19 mouse cellular contexts compared by ENCODE assay signal in the genomic region with DNA sequence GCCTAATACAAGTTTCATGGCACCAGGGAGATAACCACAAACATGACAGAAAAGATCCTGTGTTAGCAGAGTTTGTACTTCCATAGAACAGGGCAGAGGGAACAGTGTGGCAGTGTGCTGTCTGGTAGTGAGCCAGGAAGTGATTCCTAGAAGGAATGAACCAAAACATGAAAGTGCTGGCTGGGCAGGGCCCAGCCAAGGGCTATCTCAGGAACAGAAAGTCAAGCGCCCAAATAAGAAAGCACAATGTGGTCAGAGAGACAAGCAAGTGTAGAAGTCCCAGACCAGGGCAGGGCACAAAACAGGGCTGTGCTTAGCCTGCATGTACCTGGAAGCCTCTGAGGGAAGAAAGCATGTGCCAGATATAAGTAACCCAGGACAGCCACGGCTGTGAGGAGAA. TPM values are rescaled to one million over a fixed set of nuclear protein-coding genes. Genes with fewer than 3 reads are reported as not detected.
DNase-seq lines count a peak whose midpoint lies in the region; ATAC-seq and TF ChIP-seq lines count a peak whose summit lies in the region.
"Had no signal": no experiment of that assay in that cellular context is flagged by ENCODE, and none has a peak within 500 bp of the region (broad histone marks: within the 10 kb centered on the region; RNA-seq: fewer than 3 reads in every experiment).

No protein-coding gene starts in this region.

- H3K27me3 ChIP-seq in stomach, embryonic 16.5 days (ENCODE audit: control insufficient read depth, insufficient read depth, low read length): no peaks in the 10 kb centered on the region
- no peaks in the 10 kb centered on the region for H3K27me3 ChIP-seq in stomach, postnatal 0 days (ENCODE audit: control insufficient read depth, insufficient read depth, low read length)
- no peaks in the 10 kb centered on the region for H3K27me3 ChIP-seq in kidney, embryonic 15.5 days
- H3K27me3 ChIP-seq in midbrain, embryonic 14.5 days (ENCODE audit: control insufficient read depth, insufficient read depth, low read length): no peaks in the 10 kb centered on the region
- H3K27me3 ChIP-seq: forebrain, embryonic 13.5 days; heart, embryonic 12.5 days had no signal

- H3K27ac ChIP-seq in stomach, embryonic 16.5 days (ENCODE audit: low read length): peak overlapping the region; percentile 19; the same call in 1 of the 2 replicates
- no peak overlapping the region for H3K27ac ChIP-seq in stomach, postnatal 0 days (replicated peaks)
- H3K27ac ChIP-seq in kidney, embryonic 15.5 days: no peak overlapping the region
- H3K27ac ChIP-seq in midbrain, embryonic 14.5 days (replicated peaks; ENCODE audit: low read depth, low read length): no peak overlapping the region
- H3K27ac ChIP-seq: embryonic facial prominence, embryonic 10.5 days; forebrain, embryonic 13.5 days had no signal

- DNase-seq in adrenal gland, postnatal 14 days: peak; percentile 11
- DNase-seq in adrenal gland, postnatal 10 days: no peak
- no peak for DNase-seq in stomach, postnatal 0 days (ENCODE audit: low spot score)
- no peak for DNase-seq in midbrain, embryonic 14.5 days
- DNase-seq in gastrocnemius, postnatal 10 days: no peak
- no peak for DNase-seq in left cerebral cortex, adult 18-20 months (ENCODE audit: low spot score in 2 of 2)
- DNase-seq: adrenal gland, postnatal 36 days; B cell, adult 2 months; cerebellum, adult 2 months; cerebellum, postnatal 10 days; forebrain, postnatal 0 days; gastrocnemius, postnatal 25 days had no signal

- no peak for TF ChIP-seq EP300 in stomach, postnatal 0 days (optimal IDR thresholded peaks at IDR 0.05)

- no peak overlapping the region for H3K4me3 ChIP-seq in stomach, embryonic 16.5 days (replicated peaks; ENCODE audit: low read length)
- no peak overlapping the region for H3K4me3 ChIP-seq in stomach, postnatal 0 days (ENCODE audit: low read depth, low read length)
- no peak overlapping the region for H3K4me3 ChIP-seq in kidney, embryonic 15.5 days (replicated peaks)
- H3K4me3 ChIP-seq in midbrain, embryonic 14.5 days (replicated peaks; ENCODE audit: low read depth, low read length): no peak overlapping the region
- H3K4me3 ChIP-seq: embryonic facial prominence, embryonic 10.5 days; forebrain, embryonic 13.5 days; heart, embryonic 12.5 days had no signal

- no peaks in the 10 kb centered on the region for H3K9me3 ChIP-seq in stomach, embryonic 16.5 days (replicated peaks; ENCODE audit: control insufficient read depth, low read length)
- no peaks in the 10 kb centered on the region for H3K9me3 ChIP-seq in stomach, postnatal 0 days (ENCODE audit: control insufficient read depth, low read length)
- H3K9me3 ChIP-seq in kidney, embryonic 15.5 days (replicated peaks): no peaks in the 10 kb centered on the region
- no peaks in the 10 kb centered on the region for H3K9me3 ChIP-seq in midbrain, embryonic 14.5 days (ENCODE audit: control insufficient read depth, low read length)
- H3K9me3 ChIP-seq: embryonic facial prominence, embryonic 10.5 days; forebrain, embryonic 13.5 days; G1E; heart, embryonic 12.5 days had no signal

- ATAC-seq in stomach, embryonic 16.5 days (ENCODE audit: insufficient read depth, low FRiP score): no peak
- ATAC-seq in stomach, postnatal 0 days (ENCODE audit: low FRiP score, low TSS enrichment): no peak
- 0 out of 2 replicates have a peak, but pooled peaks have one; percentile 29 for ATAC-seq in kidney, embryonic 15.5 days (replicated peaks; ENCODE audit: low FRiP score)
- ATAC-seq in midbrain, embryonic 14.5 days (ENCODE audit: low FRiP score, low TSS enrichment): no peak
- ATAC-seq: CD4-positive, CD25-positive, alpha-beta regulatory T cell, adult 4 months; forebrain, embryonic 13.5 days; forebrain, postnatal 0 days had no signal

- H3K9ac ChIP-seq in stomach, embryonic 16.5 days (ENCODE audit: low read length): no peak overlapping the region
- H3K9ac ChIP-seq in stomach, postnatal 0 days (ENCODE audit: low read length): no peak overlapping the region
- no peak overlapping the region for H3K9ac ChIP-seq in kidney, embryonic 15.5 days
- H3K9ac ChIP-seq in midbrain, embryonic 14.5 days (replicated peaks; ENCODE audit: low read length): no peak overlapping the region
- H3K9ac ChIP-seq: forebrain, embryonic 13.5 days; forebrain, postnatal 0 days; heart, embryonic 12.5 days had no signal

- no peaks in the 10 kb centered on the region for H3K36me3 ChIP-seq in stomach, embryonic 16.5 days (ENCODE audit: control insufficient read depth, insufficient read depth, low read length)
- H3K36me3 ChIP-seq in stomach, postnatal 0 days (ENCODE audit: control insufficient read depth, insufficient read depth, low read length): peaks cover 3% of the 10 kb centered on the region; the same call in 1 of the 2 replicates
- H3K36me3 ChIP-seq in kidney, embryonic 15.5 days: no peaks in the 10 kb centered on the region
- no peaks in the 10 kb centered on the region for H3K36me3 ChIP-seq in midbrain, embryonic 14.5 days (ENCODE audit: control insufficient read depth, insufficient read depth, low read length)
- H3K36me3 ChIP-seq: embryonic facial prominence, embryonic 10.5 days; G1E; heart, embryonic 12.5 days had no signal

- TF ChIP-seq CTCF in stomach, postnatal 0 days (IDR thresholded peaks at IDR 0.05; ENCODE audit: low read depth): no peak

- no peak overlapping the region for H3K4me2 ChIP-seq in stomach, embryonic 16.5 days (ENCODE audit: low read depth, low read length)
- no peak overlapping the region for H3K4me2 ChIP-seq in stomach, postnatal 0 days (replicated peaks; ENCODE audit: low read depth)
- H3K4me2 ChIP-seq in kidney, embryonic 15.5 days: no peak overlapping the region
- no peak overlapping the region for H3K4me2 ChIP-seq in midbrain, embryonic 14.5 days (ENCODE audit: low read length)
- H3K4me2 ChIP-seq: forebrain, embryonic 13.5 days; heart, embryonic 12.5 days had no signal

- no peaks in the 10 kb centered on the region for H3K4me1 ChIP-seq in stomach, embryonic 16.5 days (ENCODE audit: control insufficient read depth, insufficient read depth, low read length)
- H3K4me1 ChIP-seq in stomach, postnatal 0 days (replicated peaks; ENCODE audit: control insufficient read depth, insufficient read depth): no peaks in the 10 kb centered on the region
- H3K4me1 ChIP-seq in kidney, embryonic 15.5 days: no peaks in the 10 kb centered on the region
- no peaks in the 10 kb centered on the region for H3K4me1 ChIP-seq in midbrain, embryonic 14.5 days (ENCODE audit: control insufficient read depth, insufficient read depth, low read length)
- H3K4me1 ChIP-seq: embryonic facial prominence, embryonic 10.5 days; forebrain, embryonic 13.5 days; heart, embryonic 12.5 days had no signal

- 80% methylated on average over 2 of the region's 2 CpGs for WGBS in stomach, embryonic 16.5 days
- 79% methylated on average over 2 of the region's 2 CpGs for WGBS in stomach, postnatal 0 days
- 73% methylated on average over 2 of the region's 2 CpGs for WGBS in kidney, embryonic 15.5 days
- 90% methylated on average over 2 of the region's 2 CpGs for WGBS in midbrain, embryonic 14.5 days

RNA-seq across cellular contexts. Expression of gene Fam13a, which starts 35.6 kb away (rescaled TPM):
- 90.8 and 138 TPM in 2 replicates for total RNA-seq in adrenal gland, postnatal 14 days (2021)
- total RNA-seq in adrenal gland, postnatal 10 days (2021): 100 to 1,000 TPM; 110 to 111 TPM
- polyA plus RNA-seq in stomach, embryonic 16.5 days (2015; fragmentation: Nextera tagmentation; extraction: Ambion mirVana): 13.8 and 14.9 TPM in 2 replicates
- polyA plus RNA-seq in stomach, postnatal 0 days (2015; fragmentation: Nextera tagmentation; extraction: Ambion mirVana): 8.0 and 8.4 TPM in 2 replicates
- 9.4 and 9.7 TPM in 2 replicates for polyA plus RNA-seq in kidney, embryonic 15.5 days (2015; fragmentation: Nextera tagmentation; extraction: Ambion mirVana)
- 7.9 and 10.5 TPM in 2 replicates for polyA plus RNA-seq in midbrain, embryonic 14.5 days (2014; fragmentation: Nextera tagmentation; extraction: Ambion mirVana)
- total RNA-seq in gastrocnemius, postnatal 10 days (2021): 1 to 10 TPM; 9.7 to 9.9 TPM
- 10 to 100 TPM; 11.4 to 14.5 TPM for total RNA-seq in left cerebral cortex, adult 18-20 months (2021)
- polyA plus RNA-seq: G1E had no signal
